Mouse (Mus musculus): Measurements from ENCODE around the gene Muc5ac. TPM values are rescaled to one million over a fixed set of nuclear protein-coding genes. Genes with fewer than 3 reads are reported as not detected.
"Not testable (repeated sequence)": the region's sequence is repeated elsewhere in the genome, so short reads cannot be mapped to it uniquely, and the experiment has no call there.

The Muc5ac gene
- polyA plus RNA-seq, 1 experiment from 2014 or later, result not detected

DNA sequence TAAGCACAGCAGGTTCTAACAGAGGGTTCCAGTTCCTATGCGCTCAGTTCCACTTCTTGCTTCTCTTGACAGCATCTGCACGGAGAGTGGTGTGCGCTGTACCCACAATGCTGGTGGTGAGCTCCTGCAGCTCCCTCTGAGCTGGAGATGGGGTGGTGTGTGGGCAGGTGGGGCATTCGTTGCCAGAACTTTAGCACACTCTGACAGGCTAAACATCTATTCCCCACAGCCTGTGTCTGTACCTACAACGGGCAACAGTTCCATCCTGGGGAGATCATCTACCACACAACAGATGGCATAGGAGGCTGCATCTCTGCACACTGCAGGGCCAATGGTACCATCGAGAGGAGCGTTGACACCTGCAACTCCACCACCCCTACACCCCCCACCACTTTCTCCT lies 16.6 kb downstream of the Muc5ac start:
- Histone ChIP-seq H3K4me2 (no peak overlapping the region), H3K4me1 (no peaks in the 10 kb centered on the region), H3K27ac (no peak overlapping the region), H3K4me3 (no peak overlapping the region), H3K9ac (no peak overlapping the region), H3K9me3 (no peaks in the 10 kb centered on the region), H3K36me3 (no peaks in the 10 kb centered on the region), H3K27me3 (0 out of 2 replicates have a peak, but pooled peaks cover 3% of the 10 kb centered on the region)
- no peak for ATAC-seq (ENCODE audit: insufficient number of reproducible peaks, low FRiP score, low TSS enrichment, low read depth)
- WGBS, result 90% methylated on average over 7 of the region's 7 CpGs

GRCm38 (mm10) chr7:141807823-141808222 lies 19.1 kb downstream of the Muc5ac start:
- H3K9me3 ChIP-seq; H3K27me3 ChIP-seq; H3K27ac ChIP-seq; H3K4me3 ChIP-seq; H3K9ac ChIP-seq; H3K4me1 ChIP-seq; H3K4me2 ChIP-seq; H3K36me3 ChIP-seq; ATAC-seq (ENCODE audit: insufficient number of reproducible peaks, low FRiP score, low TSS enrichment, low read depth): not testable (repeated sequence)
- no CpG with 5 or more reads among the region's 4 CpGs for WGBS

GRCm38 (mm10) chr7:141809933-141810332 lies 21.2 kb downstream of the Muc5ac start:
- H3K4me1 ChIP-seq; H3K9ac ChIP-seq; ATAC-seq (ENCODE audit: insufficient number of reproducible peaks, low FRiP score, low TSS enrichment, low read depth); H3K4me2 ChIP-seq; H3K27ac ChIP-seq; H3K27me3 ChIP-seq; H3K36me3 ChIP-seq; H3K9me3 ChIP-seq; H3K4me3 ChIP-seq: not testable (repeated sequence)
- WGBS, result no CpG with 5 or more reads among the region's 4 CpGs

DNA sequence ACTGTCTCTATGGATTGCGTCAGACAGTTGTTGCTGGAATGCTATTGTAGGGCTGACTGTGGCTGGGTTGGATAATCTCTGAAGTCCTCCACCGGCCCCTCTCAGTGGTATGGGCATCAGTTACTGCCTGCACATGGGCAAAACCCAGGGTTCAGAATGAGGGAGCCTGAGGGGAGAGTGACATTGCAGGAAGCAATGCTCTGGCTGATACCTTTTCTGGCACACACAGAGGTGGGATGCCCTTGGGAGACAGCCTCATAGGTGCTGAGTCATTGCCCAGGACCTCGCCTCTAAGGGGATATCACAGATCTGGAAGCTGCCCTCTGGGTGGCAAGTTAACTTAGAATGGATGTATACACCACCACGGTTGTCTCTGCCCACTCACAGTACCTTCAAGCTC lies 24.5 kb downstream of the Muc5ac start:
- no peaks in the 10 kb centered on the region for H3K36me3 ChIP-seq
- H3K27ac ChIP-seq, result no peak overlapping the region
- no peaks in the 10 kb centered on the region for H3K9me3 ChIP-seq
- no peak for ATAC-seq (ENCODE audit: insufficient number of reproducible peaks, low FRiP score, low TSS enrichment, low read depth)
- H3K4me1 ChIP-seq, result no peaks in the 10 kb centered on the region
- H3K4me3 ChIP-seq, result no peak overlapping the region
- WGBS, result 65% methylated on average over 4 of the region's 4 CpGs
- no peaks in the 10 kb centered on the region for H3K27me3 ChIP-seq
- no peak overlapping the region for H3K9ac ChIP-seq
- no peak overlapping the region for H3K4me2 ChIP-seq

- peak; percentile 26; the same call in 1 of the 2 replicates for ATAC-seq (ENCODE audit: insufficient number of reproducible peaks, low FRiP score, low TSS enrichment, low read depth)
- Histone ChIP-seq H3K27me3 (no peaks in the 10 kb centered on the region), H3K36me3 (no peaks in the 10 kb centered on the region), H3K4me1 (no peaks in the 10 kb centered on the region), H3K4me3 (no peak overlapping the region), H3K27ac (no peak overlapping the region), H3K9ac (no peak overlapping the region), H3K9me3 (no peaks in the 10 kb centered on the region), H3K4me2 (no peak overlapping the region)
- WGBS, result 73% methylated on average over 4 of the region's 4 CpGs
Measured at GRCm38 (mm10) chr7:141815361-141815760, 26.6 kb downstream of the Muc5ac start.

GRCm38 (mm10) chr7:141817355-141818075 lies 28.7 kb downstream of the Muc5ac start:
- Histone ChIP-seq H3K4me3 (no peak overlapping the region), H3K4me1 (peaks cover 1% of the 10 kb centered on the region), H3K9ac (no peak overlapping the region), H3K36me3 (no peaks in the 10 kb centered on the region), H3K27me3 (no peaks in the 10 kb centered on the region), H3K27ac (no peak overlapping the region), H3K9me3 (no peaks in the 10 kb centered on the region), H3K4me2 (no peak overlapping the region)
- 76% methylated on average over 11 of the region's 11 CpGs for WGBS
- ATAC-seq (ENCODE audit: insufficient number of reproducible peaks, low FRiP score, low TSS enrichment, low read depth), result no peak

DNA sequence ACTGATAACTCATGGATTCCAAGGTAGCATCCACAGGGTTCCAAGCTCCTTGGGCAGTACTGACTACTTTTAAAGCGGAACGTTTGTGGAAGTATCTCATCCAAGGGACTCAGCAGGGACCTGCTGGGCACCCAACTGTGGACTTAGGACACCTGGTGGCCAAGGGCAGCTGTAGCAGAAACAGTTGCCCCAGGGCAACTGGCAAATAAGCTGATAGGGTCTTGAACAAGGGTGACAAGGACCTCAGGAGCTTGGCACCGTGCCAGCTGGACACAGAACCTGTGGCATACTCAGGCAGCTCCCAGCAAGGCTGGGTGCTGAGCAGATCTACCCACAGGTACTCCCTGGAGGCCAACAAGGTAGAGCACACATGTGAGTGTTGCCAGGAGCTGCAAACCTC lies 29.5 kb downstream of the Muc5ac start:
- WGBS, result 81% methylated on average over 3 of the region's 3 CpGs
- no peak overlapping the region for H3K4me2 ChIP-seq
- no peak overlapping the region for H3K27ac ChIP-seq

GRCm38 (mm10) chr7:141822582-141823261 lies 34.0 kb downstream of the Muc5ac start:
- H3K9me3 ChIP-seq, result no peaks in the 10 kb centered on the region
- no peak overlapping the region for H3K4me2 ChIP-seq
- 41% methylated on average over 4 of the region's 4 CpGs for WGBS
- H3K27me3 ChIP-seq, result no peaks in the 10 kb centered on the region
- ATAC-seq (ENCODE audit: insufficient number of reproducible peaks, low FRiP score, low TSS enrichment, low read depth), result no peak
- H3K9ac ChIP-seq, result no peak overlapping the region
- no peak overlapping the region for H3K4me3 ChIP-seq
- no peaks in the 10 kb centered on the region for H3K36me3 ChIP-seq
- H3K4me1 ChIP-seq, result peaks cover 8% of the 10 kb centered on the region
- no peak overlapping the region for H3K27ac ChIP-seq

More for the DNA sequence above, 29.5 kb downstream of the Muc5ac start:
- peaks cover 8% of the 10 kb centered on the region for H3K4me1 ChIP-seq
- no peak overlapping the region for H3K9ac ChIP-seq
- no peaks in the 10 kb centered on the region for H3K36me3 ChIP-seq
- no peak for ATAC-seq (ENCODE audit: insufficient number of reproducible peaks, low FRiP score, low TSS enrichment, low read depth)
- no peaks in the 10 kb centered on the region for H3K9me3 ChIP-seq
- H3K4me3 ChIP-seq, result no peak overlapping the region
- H3K27me3 ChIP-seq, result no peaks in the 10 kb centered on the region

- Histone ChIP-seq H3K27me3 (0 out of 2 replicates have a peak, but pooled peaks cover 4% of the 10 kb centered on the region), H3K4me1 (peaks cover 8% of the 10 kb centered on the region), H3K9me3 (no peaks in the 10 kb centered on the region), H3K27ac (no peak overlapping the region), H3K9ac (no peak overlapping the region), H3K4me3 (no peak overlapping the region), H3K36me3 (no peaks in the 10 kb centered on the region), H3K4me2 (no peak overlapping the region)
- WGBS, result 80% methylated on average over 6 of the region's 6 CpGs
- ATAC-seq (ENCODE audit: insufficient number of reproducible peaks, low FRiP score, low TSS enrichment, low read depth), result no peak
Measured at GRCm38 (mm10) chr7:141823699-141824098, 34.9 kb downstream of the Muc5ac start.

DNA sequence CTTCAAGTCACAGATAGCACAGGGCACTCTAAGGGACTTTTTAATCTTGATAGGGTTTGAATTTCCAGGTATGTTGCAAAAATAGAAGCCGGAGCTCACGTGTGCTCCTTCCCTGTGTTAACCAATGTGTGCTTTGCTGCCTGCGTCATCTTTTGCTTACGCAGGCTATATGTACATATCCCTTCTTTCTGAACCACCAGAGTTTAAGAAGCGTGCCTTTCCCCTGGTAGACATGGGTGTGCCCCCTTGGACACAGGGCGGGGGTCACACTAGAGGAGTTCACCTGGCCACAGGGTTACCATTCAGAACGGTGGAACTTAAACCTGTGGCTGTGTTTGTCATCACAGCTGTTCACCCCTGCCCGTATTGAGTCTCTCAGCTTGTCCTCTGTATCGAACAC lies 35.6 kb downstream of the Muc5ac start:
- ATAC-seq (ENCODE audit: insufficient number of reproducible peaks, low FRiP score, low TSS enrichment, low read depth), result no peak
- H3K9me3 ChIP-seq, result no peaks in the 10 kb centered on the region
- 84% methylated on average over 9 of the region's 9 CpGs for WGBS
- no peak overlapping the region for H3K4me2 ChIP-seq
- H3K9ac ChIP-seq, result no peak overlapping the region
- no peak overlapping the region for H3K4me3 ChIP-seq
- peaks cover 8% of the 10 kb centered on the region for H3K4me1 ChIP-seq
- H3K36me3 ChIP-seq, result no peaks in the 10 kb centered on the region
- H3K27me3 ChIP-seq, result 0 out of 2 replicates have a peak, but pooled peaks cover 4% of the 10 kb centered on the region
- H3K27ac ChIP-seq, result no peak overlapping the region

GRCm38 (mm10) chr7:141835941-141836340 lies 47.2 kb downstream of the Muc5ac start:
- H3K27ac ChIP-seq, result no peak overlapping the region
- no peak overlapping the region for H3K4me2 ChIP-seq
- no peaks in the 10 kb centered on the region for H3K9me3 ChIP-seq
- no peaks in the 10 kb centered on the region for H3K36me3 ChIP-seq
- H3K4me1 ChIP-seq, result no peaks in the 10 kb centered on the region
- H3K4me3 ChIP-seq, result no peak overlapping the region
- H3K27me3 ChIP-seq, result no peaks in the 10 kb centered on the region
- ATAC-seq (ENCODE audit: insufficient number of reproducible peaks, low FRiP score, low TSS enrichment, low read depth), result no peak
- 76% methylated on average over 7 of the region's 7 CpGs for WGBS
- H3K9ac ChIP-seq, result no peak overlapping the region

DNA sequence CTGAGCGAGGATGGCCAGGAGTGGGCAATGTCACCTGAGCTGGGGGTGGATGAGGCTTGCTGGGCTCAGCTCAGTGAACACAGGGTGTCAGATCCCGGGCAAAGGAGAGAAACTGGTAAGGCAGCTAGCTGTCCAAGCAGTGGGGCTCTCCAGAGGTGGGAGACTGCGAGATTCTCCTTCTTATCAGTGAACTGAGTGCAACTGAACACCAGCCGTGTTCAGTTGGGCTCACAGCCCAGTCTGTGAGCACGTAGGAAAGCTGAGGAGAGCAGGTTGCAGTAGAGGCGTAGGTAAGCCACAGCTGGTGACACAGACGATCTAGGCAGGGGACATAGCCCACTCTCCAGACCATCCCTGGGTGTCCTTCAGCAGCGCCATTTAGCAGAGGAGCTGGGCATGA lies 47.7 kb downstream of the Muc5ac start:
- Histone ChIP-seq H3K4me1 (no peaks in the 10 kb centered on the region), H3K9ac (no peak overlapping the region), H3K36me3 (no peaks in the 10 kb centered on the region), H3K9me3 (no peaks in the 10 kb centered on the region), H3K27ac (no peak overlapping the region), H3K4me3 (no peak overlapping the region), H3K4me2 (no peak overlapping the region), H3K27me3 (no peaks in the 10 kb centered on the region)
- no peak for ATAC-seq (ENCODE audit: insufficient number of reproducible peaks, low FRiP score, low TSS enrichment, low read depth)
- WGBS, result 75% methylated on average over 8 of the region's 8 CpGs

Measured in limb, embryonic 15.5 days (tissue).